Mouse (Mus musculus) gastrocnemius, postnatal 10 days (tissue): Measurements from ENCODE around the gene Ttc27. TPM values are rescaled to one million over a fixed set of nuclear protein-coding genes. Genes with fewer than 3 reads are reported as not detected.

Experiments used
- DNase-seq: peaks from one replicate; pipeline ENCODE4 v3.0.0; 2021; ENCODE audit warnings: mixed read lengths
- total RNA-seq, 2 experiments: library from RNA; stranded (reverse); gene quantifications; 2 replicates each; pipeline ENCODE4 v1.2.3; 2021

Ttc27 gene
- total RNA-seq, 2 experiments from 2014 or later = 8.3 to 11.2 TPM

DNA sequence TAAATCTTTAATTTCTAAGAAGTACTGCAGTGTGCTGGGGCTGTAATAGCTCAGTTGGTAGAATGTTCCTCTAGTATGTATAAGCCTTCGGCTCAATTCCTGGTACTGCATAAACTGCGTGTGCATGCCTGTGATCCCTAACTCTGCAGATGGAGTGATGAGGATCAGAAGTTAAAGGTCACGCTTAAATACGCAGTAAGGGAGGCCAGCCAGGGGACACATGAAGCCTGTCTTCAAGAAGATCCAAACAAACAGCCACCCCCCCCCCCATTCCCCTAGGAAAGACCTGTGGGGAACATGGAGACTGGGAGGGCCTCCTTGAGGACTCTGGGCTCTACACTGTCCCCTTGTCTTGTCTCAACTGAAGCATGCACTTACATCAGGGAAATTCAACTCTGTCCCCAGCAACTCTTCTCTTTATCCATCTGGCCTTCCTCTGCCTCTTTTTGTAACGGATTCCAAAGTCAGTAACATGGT lies 36.1 kb downstream of the Ttc27 start:
- no peak for DNase-seq

- no peak for DNase-seq
Observed at GRCm38 (mm10) chr17:74754369-74755118, 37.0 kb downstream of the Ttc27 start.

GRCm38 (mm10) chr17:74769390-74769811 lies 51.9 kb downstream of the Ttc27 start:
- DNase-seq = no peak

GRCm38 (mm10) chr17:74772364-74772763 lies 54.8 kb downstream of the Ttc27 start:
- no peak for DNase-seq

DNA sequence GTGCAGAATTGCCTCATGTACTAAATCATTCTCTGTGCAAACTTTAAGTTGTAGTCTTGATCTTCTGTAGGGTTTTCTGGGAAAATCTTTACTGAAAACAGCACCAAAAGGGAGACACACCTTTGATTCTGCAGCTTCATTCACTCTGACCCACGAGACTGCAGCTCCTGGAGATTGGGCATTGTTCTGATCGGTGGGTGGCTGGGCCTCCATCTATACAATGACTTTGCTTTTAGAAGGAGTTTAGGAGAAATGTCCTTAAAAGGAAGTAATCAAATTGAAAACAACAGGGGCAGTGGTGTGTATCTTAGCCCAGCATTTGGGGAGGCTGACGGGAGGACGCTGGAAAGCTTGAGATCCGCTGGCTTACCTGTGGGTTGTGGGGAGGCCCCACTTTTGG lies 56.0 kb downstream of the Ttc27 start:
- DNase-seq = no peak

- DNase-seq = no peak
Observed at GRCm38 (mm10) chr17:74780133-74780532, 62.6 kb downstream of the Ttc27 start.

- DNase-seq = no peak
Observed at GRCm38 (mm10) chr17:74780627-74781026, 63.1 kb downstream of the Ttc27 start.

DNA sequence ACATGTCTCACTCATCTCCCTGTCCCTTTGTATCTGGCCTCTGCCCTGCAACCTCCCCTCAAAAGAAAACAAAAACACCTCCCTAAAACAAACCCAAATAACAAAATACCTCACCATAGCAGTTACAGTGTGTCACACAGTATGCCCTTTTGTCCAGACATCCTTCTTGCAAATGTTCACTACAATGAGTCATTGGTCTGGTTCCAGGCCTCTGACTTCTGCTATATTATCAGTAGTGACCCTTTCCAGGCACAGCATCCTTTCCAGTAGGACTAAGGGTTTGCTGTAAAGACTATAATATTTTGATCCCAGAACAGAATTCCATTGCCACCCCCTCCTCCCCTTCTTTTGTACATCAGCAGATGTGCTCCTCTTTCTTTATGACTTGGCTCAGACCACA lies 64.4 kb downstream of the Ttc27 start:
- no peak for DNase-seq

DNA sequence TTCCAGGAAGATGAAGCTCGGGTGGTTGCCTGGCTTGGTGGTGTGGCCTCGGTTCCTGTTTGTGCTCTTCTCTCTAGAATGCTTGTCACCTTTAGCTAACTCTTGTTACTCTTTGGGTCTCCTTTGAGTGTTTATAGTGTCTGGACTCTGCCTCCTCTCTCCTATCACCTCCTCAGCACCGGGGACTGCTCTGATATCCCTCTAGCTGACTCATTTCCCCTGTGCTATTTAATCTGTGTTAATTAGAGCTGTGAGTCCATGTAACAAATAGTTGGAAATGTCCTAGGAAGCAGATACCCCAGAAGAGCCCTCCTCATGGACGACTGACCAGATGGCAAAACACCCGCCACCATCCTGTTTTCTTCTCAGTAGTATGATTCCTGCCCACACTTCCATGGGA lies 68.1 kb downstream of the Ttc27 start:
- DNase-seq = no peak

DNA sequence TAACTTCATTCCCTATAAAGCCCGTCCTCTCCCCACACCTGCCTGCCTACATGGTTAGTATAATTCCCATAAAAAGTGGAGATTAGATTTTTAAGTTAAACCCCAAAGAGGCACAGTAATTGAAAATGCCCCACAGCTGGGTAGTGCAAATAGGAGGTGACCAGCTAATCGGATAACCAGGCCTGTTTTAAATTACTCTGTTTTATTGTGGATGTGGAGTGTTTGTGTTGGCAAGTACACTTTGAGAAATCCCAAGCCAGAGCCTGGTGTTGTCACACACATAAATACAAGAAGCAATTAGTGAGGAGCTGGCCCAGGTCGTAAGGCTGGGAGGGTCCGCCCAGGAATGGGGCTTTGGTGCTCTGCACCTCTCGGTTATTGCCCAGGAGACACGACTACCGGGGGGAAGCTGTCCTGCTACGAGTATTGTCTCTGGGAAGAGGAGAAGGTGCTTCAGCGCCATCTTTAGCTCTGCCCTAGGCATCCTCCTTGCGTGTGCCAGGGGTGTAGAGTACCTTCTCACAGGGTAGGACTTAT lies 68.7 kb downstream of the Ttc27 start:
- DNase-seq = no peak

- no peak for DNase-seq
Observed at GRCm38 (mm10) chr17:74796023-74796699, 78.6 kb downstream of the Ttc27 start.

DNA sequence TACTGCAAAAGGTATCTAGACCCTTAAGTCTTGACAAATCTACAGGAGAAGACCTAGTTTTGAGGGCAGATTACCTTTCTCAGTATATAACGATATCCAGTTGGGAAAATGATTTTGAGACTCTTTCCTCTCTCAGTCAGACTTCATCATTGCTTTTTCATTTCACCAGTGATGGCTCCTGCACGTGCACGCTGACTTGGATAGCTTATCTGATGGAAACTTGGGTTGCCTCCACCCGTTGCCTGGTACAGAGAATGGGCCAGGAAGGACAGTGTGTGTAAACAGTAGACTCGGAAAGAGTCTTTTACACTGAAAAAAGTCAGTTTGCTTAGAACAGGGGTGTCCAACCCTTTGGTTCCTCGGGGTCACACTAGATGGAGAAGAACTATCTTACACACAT lies 82.3 kb downstream of the Ttc27 start:
- no peak for DNase-seq

DNA sequence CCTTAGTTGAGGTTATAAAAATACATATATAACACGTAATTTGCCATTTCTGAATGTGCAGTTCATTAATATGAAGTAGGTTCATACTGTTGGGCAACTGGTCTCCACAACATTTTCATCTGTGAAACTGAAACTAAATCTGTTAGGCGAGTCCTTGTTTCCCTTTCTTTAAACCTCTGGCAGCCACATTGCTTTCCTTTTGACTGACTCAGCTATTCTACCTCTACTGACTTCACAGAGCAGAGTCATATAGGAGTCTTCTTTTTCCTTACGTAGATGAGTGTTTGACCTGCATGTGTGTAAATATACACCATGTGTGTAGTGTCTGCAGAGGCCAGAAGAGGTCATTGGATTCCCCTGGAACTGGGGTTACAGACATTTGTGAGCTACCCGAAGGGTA lies 85.2 kb downstream of the Ttc27 start:
- no peak for DNase-seq

GRCm38 (mm10) chr17:74803835-74804234 lies 86.3 kb downstream of the Ttc27 start:
- no peak for DNase-seq

DNA sequence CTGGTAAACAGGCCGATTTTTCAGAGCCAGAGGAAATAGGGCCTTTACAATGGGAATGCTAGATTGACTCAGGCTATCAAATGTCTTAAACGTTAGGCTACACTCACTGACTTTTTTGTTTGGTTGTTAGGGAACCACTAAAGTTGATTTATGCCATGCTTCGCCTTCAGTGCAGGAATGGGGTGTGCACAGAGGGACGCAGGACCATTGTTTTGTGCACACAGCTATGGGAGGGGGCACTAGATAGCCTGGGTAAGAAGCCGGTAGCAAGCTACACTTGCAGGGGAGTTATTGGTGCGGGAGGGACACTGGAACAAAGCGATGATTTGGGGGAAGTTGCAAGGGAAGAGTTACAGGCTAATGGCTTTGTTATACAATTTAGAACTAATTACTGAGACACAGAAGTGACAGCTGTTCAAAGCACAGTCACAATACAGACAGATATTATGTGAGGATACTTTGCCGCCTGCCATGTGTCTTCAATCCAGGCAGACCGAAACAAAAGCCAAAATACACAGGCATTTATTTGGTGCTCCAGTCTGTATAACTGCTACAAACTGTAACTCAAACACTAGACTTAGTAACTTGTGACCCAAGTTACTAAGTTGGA lies 86.9 kb downstream of the Ttc27 start:
- DNase-seq = no peak

DNA sequence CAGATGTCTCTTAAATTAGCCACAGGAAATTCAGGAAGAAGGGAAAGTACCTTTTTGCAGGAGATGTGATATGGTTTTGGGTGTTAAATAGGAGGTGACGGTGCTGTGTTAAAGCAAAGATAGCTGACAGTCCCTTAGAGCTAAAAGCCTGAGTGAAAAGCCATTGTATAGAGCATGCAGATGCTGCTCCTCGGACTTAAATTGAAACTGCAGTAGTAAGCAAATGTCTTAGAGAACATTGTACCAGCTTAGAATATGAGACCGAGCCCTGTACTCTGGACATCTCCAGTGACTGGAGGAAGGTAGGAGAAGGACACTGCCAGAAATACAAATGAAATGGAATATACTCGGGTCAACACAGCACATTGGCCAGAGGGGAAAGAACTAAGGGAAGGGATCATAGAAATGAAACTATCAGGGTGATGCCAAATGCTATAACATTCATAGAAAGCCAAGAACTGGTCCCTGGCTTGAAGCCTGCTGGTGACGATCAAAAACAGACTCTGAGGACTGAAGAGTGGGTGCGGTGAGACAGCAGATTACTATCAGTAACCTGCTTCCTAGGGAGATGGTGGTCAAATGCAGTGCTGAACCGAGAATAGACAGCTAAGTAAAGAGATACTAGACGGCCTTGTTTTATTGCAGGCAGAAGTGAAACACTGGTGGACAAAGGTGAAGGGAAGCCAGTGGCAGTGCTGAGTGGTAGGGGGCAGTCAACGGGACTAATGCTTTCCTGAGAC lies 90.1 kb downstream of the Ttc27 start:
- DNase-seq = no peak

DNA sequence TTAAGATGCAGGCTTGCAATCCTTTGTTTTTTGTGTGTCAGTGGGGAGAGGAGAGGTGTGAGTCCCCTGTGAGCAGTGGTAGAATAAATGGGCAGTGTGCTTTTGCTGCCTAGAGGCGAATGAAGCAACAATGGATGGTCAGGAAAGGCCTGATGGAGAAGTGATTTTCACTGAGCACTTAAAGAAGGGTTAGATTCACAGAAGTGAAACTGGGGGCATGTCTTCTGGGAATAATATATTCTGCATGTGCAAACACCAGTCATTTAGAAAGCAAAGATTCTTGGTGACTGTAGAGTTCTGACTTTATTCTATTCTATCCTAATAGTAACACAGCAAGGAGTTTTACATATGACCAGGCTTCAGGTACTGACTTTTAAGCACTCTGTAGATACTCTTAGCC lies 90.8 kb downstream of the Ttc27 start:
- no peak for DNase-seq

- no peak for DNase-seq
Observed at GRCm38 (mm10) chr17:74808901-74809300, 91.4 kb downstream of the Ttc27 start.

- no peak for DNase-seq
Observed at GRCm38 (mm10) chr17:74810892-74811625, 93.5 kb downstream of the Ttc27 start.

GRCm38 (mm10) chr17:74819711-74820110 lies 102.2 kb downstream of the Ttc27 start:
- DNase-seq = no peak

DNA sequence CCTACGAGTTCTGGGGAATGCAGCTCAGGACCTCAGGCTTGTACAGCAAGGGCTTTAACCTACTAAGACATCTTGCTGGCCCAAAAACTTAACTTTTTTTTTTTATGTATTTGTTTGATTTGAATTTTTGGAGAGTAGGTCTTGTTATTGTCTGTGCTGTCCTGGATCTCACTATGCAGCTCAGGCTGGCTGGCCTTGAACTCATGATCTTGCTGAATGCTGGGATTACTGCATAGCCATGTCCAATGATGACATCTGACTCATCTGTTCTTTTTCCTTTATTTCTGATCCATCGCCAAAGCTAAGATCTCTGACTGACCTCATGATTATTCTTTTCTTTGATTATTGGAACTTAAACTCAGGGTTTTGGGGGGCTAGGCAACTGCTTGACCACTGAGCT lies 113.3 kb downstream of the Ttc27 start:
- DNase-seq = no peak

DNA sequence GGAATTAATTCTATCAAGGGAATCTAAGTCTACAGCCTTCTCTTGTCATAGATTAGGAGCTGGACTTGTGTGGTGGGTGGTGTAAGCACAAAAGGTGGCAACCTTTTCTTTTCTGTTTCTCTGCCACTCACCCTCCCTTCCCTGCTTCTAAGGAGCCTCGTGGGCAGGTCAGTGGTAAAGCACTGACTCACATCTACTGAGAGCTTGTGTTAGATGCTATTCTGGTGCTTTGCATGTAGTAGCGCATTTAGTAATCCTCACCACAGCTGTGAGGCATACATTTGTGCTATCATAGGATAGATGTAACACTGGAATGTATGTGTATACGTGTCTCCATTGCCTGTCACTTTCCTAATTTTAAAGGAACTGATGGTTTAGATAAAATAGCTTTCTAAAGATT lies 124.2 kb downstream of the Ttc27 start:
- no peak for DNase-seq
